Mouse (Mus musculus) central nervous system, embryonic 14 days (tissue): ENCODE measurements around the gene Gadl1. TPM values are rescaled to one million over a fixed set of nuclear protein-coding genes. Genes with fewer than 3 reads are reported as not detected.

Experiments
- polyA plus RNA-seq: library from polyadenylated mRNA; depleted of rRNA; stranded (reverse); fragments of >200 nt; gene quantifications from 2 replicates; pipeline ENCODE4 v1.2.3, GENCODE M21; 2012; rRNA removed

Gadl1 gene
- 0.02 and 0.18 TPM in 2 replicates for polyA plus RNA-seq

DNA sequence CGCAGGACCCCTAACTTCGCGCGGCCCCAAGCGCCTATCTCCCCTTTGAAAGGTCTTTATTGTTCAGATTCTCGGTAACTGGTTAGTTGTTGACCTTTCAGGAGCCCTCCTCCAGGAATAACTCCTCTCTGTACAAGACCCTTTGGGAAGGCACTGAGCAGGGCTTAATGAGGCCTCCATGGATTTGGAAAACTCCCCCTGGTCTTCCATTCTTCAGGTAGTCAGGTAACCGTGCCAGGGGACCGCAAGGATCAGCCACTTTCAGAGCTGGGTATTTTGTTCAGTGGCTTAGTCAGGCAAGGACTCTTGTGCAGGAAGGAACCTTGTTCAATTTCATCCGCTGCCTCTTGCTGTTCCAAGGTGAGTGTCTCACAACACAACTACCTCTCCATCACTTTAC, at the start of gene Gadl1:
Gene Gadl1, plus strand, starts transcription at position 301 of the 400 bp plus-strand sequence.

